Mouse (Mus musculus) hindlimb bud, embryonic 11.5 days (tissue): ENCODE data around the gene Gm27021.

Experiments used
- DNase-seq: peaks from one replicate; pipeline ENCODE4 v3.0.0-alpha.2; 2012; ENCODE audit warnings: low read depth, low spot score; ENCODE audit errors: extremely low spot score

The Gm27021 gene

GRCm38 (mm10) chr8:120607885-120608284 lies 60.0 kb downstream of the Gm27021 start:
- peak; percentile 56 for DNase-seq

DNA sequence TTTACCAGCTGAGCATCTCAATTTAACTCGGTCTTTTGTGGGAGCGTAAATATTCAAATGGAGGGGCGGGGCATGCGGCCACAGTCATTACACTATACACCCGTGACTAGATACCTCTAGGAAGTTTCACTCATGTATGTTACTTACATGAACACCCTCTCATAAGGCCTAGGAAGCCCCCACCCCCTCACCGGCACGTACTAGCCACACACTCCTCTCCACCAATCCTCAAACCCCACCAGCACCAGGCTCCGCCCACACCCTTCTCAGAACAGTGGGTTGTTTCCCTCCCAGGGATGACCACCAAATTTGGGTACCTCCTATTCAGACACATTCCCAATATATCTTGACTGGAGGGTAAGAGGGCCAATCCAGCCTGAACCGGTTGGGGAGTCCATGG lies 60.4 kb downstream of the Gm27021 start:
- no peak for DNase-seq

- no peak for DNase-seq
Observed at GRCm38 (mm10) chr8:120602672-120603071, 65.2 kb downstream of the Gm27021 start.

GRCm38 (mm10) chr8:120599504-120599903 lies 68.4 kb downstream of the Gm27021 start:
- DNase-seq: no peak

GRCm38 (mm10) chr8:120598579-120598978 lies 69.3 kb downstream of the Gm27021 start:
- DNase-seq: no peak

GRCm38 (mm10) chr8:120595963-120596362 lies 71.9 kb downstream of the Gm27021 start:
- peak; percentile 57 for DNase-seq

DNA sequence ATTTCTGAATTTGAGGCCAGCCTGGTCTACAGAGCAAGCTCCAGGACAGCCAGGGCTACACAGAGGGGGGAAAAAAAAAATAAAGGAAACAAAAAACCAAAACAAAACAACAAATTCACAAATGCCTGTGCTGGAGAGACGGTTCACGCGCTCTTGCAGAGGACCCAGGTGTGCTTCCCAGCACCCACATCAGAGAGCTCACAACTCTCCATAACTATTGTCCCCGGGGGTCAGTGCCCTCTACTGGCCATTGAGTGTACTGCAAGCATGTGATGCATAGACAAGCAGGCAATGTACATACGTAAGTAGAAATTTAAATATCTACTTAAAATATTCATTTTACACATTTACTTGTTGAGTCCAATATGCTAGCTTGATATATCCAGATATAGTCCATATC lies 73.3 kb downstream of the Gm27021 start:
- DNase-seq: no peak

DNA sequence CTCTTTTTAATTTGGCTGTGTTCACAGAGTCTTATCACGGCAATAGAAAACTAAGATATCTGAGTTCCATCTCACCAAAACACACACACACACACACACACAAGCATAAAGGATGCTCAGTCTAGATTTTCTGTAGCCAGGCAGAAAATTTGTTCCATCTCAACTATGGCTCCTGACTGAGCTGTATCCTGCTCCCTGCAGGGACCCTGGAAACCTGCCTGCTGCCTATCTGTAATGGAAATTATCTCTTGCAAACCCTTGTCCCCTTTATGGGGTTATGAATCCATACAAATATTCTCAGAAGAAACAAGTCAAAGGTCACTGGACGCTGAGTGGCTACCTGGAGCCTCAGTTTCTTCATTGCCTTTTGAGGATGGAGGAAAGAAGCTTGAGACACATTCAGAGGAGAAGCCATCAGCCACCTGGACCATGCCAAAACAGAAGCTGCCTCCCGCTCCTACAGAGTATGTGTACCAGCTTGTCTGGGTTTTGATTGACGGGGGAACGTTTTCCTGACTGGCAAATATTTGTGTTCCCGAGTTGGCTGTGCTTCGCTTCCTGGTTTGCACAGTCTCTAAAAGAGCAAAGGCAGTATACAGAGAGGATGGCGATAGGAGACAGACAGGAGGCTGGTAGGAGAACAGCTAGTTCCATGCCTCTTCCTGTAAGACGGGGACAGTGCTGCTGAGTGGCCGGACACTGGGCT lies 76.1 kb downstream of the Gm27021 start:
- no peak for DNase-seq

DNA sequence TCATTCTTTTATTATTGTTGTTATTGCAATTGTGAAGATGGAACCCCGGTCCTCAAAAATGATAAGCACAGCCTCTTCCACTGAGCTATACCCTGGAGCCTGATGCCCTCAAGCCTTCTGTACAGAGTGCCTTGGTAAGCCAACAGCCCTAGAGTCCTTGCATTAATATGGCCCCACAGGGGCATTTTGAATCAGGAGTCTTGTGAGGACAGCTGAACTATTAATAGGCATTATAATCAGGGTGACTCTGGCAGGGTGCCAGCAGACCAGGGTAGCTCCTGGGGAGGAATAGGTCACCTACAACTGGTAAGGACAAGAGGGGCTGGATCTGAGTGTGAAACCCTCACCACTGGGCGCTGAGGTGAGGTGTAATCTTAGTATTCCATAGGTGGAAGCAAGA lies 78.0 kb downstream of the Gm27021 start:
- DNase-seq: no peak

GRCm38 (mm10) chr8:120588908-120589771 lies 78.7 kb downstream of the Gm27021 start, which contains the start of gene Gins2:
TSS of gene Gins2 (minus strand) at chr8:120589304.
- DNase-seq: peak; percentile 97

- no peak for DNase-seq
Observed at GRCm38 (mm10) chr8:120585521-120585920, 82.4 kb downstream of the Gm27021 start.

DNA sequence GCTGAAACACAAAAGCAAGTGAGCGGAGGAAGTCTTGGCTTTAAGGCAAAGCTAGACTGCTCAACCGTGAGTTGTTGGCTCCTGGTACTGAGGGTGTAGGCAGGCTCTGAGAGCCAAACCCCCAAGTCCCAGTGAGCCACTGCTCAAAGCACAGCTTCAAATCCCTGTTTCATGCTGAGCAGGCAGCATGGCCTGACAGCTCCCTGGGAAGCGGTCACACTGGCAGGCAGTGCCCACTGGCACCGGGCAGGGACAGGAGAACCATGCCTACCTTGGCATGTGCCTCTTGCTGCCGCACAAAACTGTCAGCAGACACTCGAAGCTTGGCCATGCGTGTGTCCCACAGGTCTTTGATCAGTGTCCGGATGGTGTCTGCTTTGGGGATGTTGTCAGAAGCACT lies 86.1 kb downstream of the Gm27021 start:
- no peak for DNase-seq

- DNase-seq: no peak
Observed at GRCm38 (mm10) chr8:120581329-120581728, 86.5 kb downstream of the Gm27021 start.

DNA sequence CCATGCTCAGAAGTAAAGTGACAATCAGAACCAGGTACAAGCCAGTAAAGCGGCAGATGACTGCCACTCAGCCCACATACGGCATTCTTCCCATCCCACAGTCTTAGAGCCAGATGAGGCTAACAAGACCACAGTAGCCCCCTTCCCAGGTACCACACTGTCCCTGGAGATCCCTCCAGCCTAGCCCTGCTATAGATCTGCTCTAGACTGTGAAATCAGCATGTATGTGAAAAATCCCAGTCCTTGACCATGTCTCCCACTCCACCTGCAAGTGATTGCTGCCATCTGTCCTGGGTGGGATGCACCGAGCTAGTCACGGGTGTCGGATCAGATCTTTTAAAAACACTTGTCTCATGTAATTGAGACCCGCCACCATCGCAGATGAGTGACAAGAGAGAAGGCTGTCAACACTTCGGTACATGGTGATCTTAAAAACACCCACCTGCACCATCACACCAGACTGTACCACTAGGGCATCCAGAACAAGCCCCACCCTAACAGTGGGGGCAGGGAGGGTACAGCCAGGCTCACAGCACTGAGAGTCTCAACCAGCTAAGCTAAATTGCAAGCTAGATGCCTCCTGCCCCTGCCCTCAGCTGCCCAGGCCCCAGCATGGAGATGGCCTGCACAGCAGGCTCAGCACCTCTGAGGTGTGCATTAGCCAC lies 87.4 kb downstream of the Gm27021 start:
- no peak for DNase-seq

DNA sequence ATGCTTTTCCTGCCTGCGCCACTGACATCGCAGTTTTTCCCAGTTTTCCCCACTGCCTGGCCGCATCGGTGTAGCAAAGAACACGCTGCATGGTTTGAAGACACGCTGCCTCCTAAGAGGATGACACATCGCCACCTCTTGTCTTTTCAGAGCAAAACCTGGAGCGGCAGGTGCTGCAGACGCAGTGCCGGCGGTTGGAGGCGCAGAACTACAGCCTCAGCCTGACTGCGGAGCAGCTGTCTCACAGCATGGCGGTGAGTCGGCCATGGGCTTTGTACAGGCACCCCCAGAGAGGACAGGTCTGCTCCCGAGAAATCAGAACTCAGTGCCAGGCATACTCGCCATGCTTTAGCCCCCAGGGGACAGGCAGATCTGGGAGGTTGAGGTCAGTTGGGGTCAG lies 90.1 kb downstream of the Gm27021 start:
- no peak for DNase-seq

DNA sequence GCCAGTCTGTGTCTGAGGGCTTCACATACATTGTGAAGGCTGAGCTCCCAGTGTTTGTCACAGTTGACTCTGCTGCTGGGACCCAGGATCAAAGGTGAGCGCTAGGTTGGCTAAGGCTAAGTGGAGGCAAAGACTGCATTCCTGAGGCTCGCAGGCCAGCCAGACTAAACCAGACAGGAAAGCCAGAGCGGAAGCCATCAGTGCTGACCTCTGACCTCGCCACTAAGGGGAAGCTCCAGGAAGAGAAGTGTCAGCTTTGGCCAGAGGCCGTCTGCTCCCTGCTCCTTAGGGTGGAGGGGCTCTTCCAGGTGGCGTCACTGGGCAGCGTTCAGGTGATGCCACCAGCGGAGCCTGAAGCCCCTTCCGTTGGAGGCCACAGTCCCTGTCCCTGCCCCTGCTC lies 92.1 kb downstream of the Gm27021 start:
- DNase-seq: no peak

- no peak for DNase-seq
Observed at GRCm38 (mm10) chr8:120574941-120575340, 92.9 kb downstream of the Gm27021 start.

DNA sequence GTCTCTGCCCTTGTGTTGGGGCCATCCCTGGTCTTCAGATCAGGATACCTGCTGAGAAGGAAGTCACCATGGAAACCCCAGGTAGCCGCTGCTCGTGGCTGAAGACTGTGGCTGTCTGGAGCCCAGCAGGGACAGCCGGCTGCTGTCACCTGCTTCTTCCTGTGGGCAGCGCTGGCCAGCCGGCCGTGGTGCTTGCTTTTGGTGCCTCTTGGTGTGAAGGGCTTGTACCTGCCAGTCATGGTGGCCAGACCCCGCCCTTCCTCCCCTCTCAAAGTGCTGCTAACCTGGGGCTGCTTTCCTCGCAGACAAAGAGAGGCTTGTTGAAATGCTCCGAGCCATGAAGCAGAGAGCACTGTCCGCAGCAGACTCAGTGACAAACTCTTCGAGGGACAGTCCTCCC lies 94.0 kb downstream of the Gm27021 start:
- no peak for DNase-seq

DNA sequence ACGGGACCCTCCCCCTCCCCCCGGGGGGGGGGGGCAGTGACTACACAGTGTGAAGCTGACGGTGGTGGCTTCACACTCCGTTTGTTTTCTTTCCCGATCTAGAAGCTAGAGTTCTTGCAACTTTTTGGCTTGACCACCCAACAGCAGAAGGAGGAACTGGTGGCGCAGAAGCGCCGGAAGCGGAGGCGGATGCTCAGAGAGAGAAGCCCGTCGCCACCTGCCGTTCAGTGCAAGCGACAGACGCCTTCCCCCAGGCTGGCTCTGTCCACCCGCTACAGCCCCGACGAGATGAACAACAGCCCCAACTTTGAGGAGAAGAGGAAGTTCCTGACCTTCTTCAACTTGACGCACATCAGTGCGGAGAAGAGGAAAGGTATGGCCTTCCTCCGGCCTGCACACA lies 95.3 kb downstream of the Gm27021 start:
- DNase-seq: no peak

GRCm38 (mm10) chr8:120571561-120571960 lies 96.3 kb downstream of the Gm27021 start:
- no peak for DNase-seq

- DNase-seq: no peak
Observed at GRCm38 (mm10) chr8:120569939-120570715, 97.8 kb downstream of the Gm27021 start.
